Mouse (Mus musculus) neural tube, embryonic 14.5 days (tissue): Measurements from ENCODE around the gene Ubl4b. TPM values are rescaled to one million over a fixed set of nuclear protein-coding genes. Genes with fewer than 3 reads are reported as not detected.

ENCODE experiments used
- ATAC-seq: fragments of 200-750 bp; cut with Nextera tagmentation; 2 replicates; pipeline ENCODE4 v1.8.0; 2017; ENCODE audit warnings: low read depth, mild to moderate bottlenecking, moderate TSS enrichment, moderate library complexity
- H3K27ac ChIP-seq: fragments of 300-500 bp; sonication (generic); 2 replicates; pipeline ENCODE4 v1.5.1; 2014; ENCODE audit warnings: low read depth, mild to moderate bottlenecking, control low read depth, low read length, moderate library complexity, mixed read lengths
- H3K27me3 ChIP-seq: fragments of 300-500 bp; sonication (generic); 2 replicates; pipeline ENCODE4 v1.6.1; 2014; ENCODE audit warnings: low read length; ENCODE audit not compliant: control insufficient read depth, insufficient read depth
- H3K36me3 ChIP-seq: fragments of 300-500 bp; sonication (generic); 2 replicates; pipeline ENCODE4 v1.6.1; 2014; ENCODE audit warnings: low read length, mixed read lengths; ENCODE audit not compliant: control insufficient read depth, insufficient read depth
- H3K4me1 ChIP-seq: fragments of 300-500 bp; sonication (generic); 2 replicates; pipeline ENCODE4 v1.6.1; 2014; ENCODE audit warnings: low read length; ENCODE audit not compliant: control insufficient read depth, insufficient read depth
- H3K4me2 ChIP-seq: fragments of 300-500 bp; sonication (generic); 2 replicates; pipeline ENCODE4 v1.6.1; 2014; ENCODE audit warnings: mild to moderate bottlenecking, low read depth, low read length, control low read depth
- H3K4me3 ChIP-seq: fragments of 300-500 bp; sonication (generic); 2 replicates; pipeline ENCODE4 v1.5.1; 2014; ENCODE audit warnings: low read depth, low read length, control low read depth, mixed read lengths
- H3K9ac ChIP-seq: fragments of 300-500 bp; sonication (generic); replicated peaks from 2 replicates; pipeline ENCODE4 v1.6.1; 2014; ENCODE audit warnings: low read depth, mild to moderate bottlenecking, control low read depth, low read length, mixed read lengths
- H3K9me3 ChIP-seq: fragments of 300-500 bp; sonication (generic); 2 replicates; pipeline ENCODE4 v1.6.1; 2016; ENCODE audit warnings: low read length; ENCODE audit not compliant: control insufficient read depth
- WGBS: fragments of 180-500 bp; shearing (Covaris S2); extraction: QIAGEN DNeasy Blood & Tissue Kit; methylation state at CpG from one replicate; pipeline ENCODE4 v1.1.7; 2014; 5-methylcytosine and 5-hydroxymethylcytosine counted together
- polyA plus RNA-seq: library from polyadenylated mRNA; unstranded; fragments of >200 nt; fragmentation: Nextera tagmentation; extraction: Ambion mirVana; gene quantifications from 2 replicates; pipeline ENCODE4 v1.2.1, GENCODE M21; 2014

The Ubl4b gene
- polyA plus RNA-seq, 1 experiment from 2014 or later: not detected

DNA sequence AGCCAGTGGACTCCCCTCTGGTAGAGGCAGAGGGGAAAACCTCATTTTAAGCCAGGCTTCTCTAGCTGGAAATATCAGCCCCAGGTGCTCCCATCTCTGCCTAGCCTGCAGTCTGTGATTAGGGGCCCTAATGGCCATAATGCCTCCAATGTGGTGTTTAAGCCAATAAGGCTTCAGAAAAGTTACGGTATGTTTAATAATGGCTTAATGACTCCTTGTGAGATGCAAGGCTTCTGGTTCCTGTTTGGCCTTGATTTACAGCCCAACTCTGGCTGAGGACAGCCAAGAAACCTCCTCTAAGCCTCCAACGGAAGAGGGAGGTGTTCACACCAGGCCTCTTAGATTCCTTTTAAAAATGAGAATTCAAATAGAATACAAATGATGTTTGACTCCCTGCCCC is 38.8 kb upstream of the Ubl4b start:
- Histone ChIP-seq H3K9me3 (no peaks in the 10 kb centered on the region), H3K4me3 (no peak overlapping the region), H3K27ac (no peak overlapping the region), H3K4me2 (no peak overlapping the region), H3K36me3 (no peaks in the 10 kb centered on the region), H3K27me3 (peaks cover 26% of the 10 kb centered on the region), H3K4me1 (peaks cover 7% of the 10 kb centered on the region), H3K9ac (no peak overlapping the region)
- ATAC-seq: no peak
- WGBS: 25% methylated on average over 2 of the region's 2 CpGs

DNA sequence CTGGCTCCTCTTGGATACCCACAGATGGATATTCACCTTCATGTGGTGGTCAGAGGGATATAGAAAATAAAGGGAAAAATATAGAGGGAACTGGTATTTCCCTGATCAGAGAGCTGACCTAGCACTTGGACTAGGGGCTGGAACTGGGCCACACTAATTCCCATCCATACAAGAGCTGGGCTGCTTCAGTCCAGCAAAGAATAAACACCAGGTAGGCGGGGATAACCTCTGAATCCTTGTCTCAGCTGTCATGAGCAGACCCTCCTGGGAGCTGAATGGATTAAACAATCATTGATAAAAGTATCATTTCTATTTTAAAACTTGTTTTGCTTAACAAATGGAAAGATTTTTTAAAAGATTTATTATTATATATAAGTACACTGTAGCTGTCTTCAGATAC is 36.7 kb upstream of the Ubl4b start:
- H3K4me2 ChIP-seq: no peak overlapping the region
- H3K4me3 ChIP-seq: no peak overlapping the region
- ATAC-seq: no peak
- peaks cover 15% of the 10 kb centered on the region for H3K27me3 ChIP-seq
- H3K4me1 ChIP-seq: peaks cover 7% of the 10 kb centered on the region
- no peak overlapping the region for H3K27ac ChIP-seq
- H3K9me3 ChIP-seq: no peaks in the 10 kb centered on the region
- H3K9ac ChIP-seq: no peak overlapping the region
- H3K36me3 ChIP-seq: no peaks in the 10 kb centered on the region
- WGBS: 75% methylated on average over 1 of the region's 1 CpGs

DNA sequence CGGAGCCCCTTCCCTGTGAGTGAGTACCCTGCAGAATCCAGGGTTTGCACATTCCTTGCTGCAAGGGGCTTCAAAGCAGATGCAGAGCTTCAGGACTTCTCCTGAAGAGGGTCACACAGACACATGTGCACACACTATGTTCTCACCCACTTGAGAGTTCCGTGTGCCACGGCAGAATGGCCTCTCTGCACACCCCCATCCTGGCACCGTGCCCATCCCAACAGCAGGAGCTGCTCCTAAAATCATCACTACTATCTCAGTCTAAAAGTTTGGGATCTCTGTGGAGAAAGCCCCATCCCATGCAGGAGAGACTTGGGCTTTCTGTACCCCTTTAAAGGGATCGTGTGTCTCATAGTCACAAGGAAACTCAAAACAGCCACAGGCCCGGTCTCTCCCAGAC is 31.6 kb upstream of the Ubl4b start:
- no peak overlapping the region for H3K4me2 ChIP-seq
- H3K36me3 ChIP-seq: no peaks in the 10 kb centered on the region
- no peak overlapping the region for H3K9ac ChIP-seq
- no peak overlapping the region for H3K27ac ChIP-seq
- H3K9me3 ChIP-seq: no peaks in the 10 kb centered on the region
- H3K27me3 ChIP-seq: peaks cover 35% of the 10 kb centered on the region
- 71% methylated on average over 6 of the region's 6 CpGs for WGBS
- ATAC-seq: no peak
- no peak overlapping the region for H3K4me3 ChIP-seq
- 0 out of 2 replicates have a peak, but pooled peaks cover 4% of the 10 kb centered on the region for H3K4me1 ChIP-seq

DNA sequence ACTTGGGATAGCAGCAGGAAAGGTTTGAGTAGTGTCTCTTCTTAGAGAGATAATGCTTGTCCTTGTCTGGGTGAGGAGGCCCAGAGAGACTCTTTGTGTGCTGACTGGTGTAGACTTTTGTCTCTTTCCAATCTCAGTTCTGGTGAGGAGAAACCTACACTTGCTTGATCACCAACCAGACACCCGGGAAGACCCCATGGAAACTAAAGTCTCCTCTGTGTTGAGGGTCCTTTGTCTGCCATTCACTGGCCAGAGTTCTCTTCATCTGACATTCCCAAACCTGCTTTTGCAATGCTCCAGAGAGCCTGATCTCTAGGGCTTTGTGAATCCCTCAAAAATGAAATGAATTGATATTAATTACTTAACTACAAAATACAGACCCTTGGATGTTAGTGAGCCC is 29.0 kb upstream of the Ubl4b start:
- Histone ChIP-seq H3K27me3 (peaks cover 44% of the 10 kb centered on the region), H3K36me3 (no peaks in the 10 kb centered on the region), H3K9me3 (no peaks in the 10 kb centered on the region), H3K4me3 (no peak overlapping the region), H3K4me2 (no peak overlapping the region), H3K27ac (no peak overlapping the region), H3K9ac (no peak overlapping the region), H3K4me1 (0 out of 2 replicates have a peak, but pooled peaks cover 4% of the 10 kb centered on the region)
- ATAC-seq: no peak
- WGBS: 13% methylated on average over 1 of the region's 1 CpGs

DNA sequence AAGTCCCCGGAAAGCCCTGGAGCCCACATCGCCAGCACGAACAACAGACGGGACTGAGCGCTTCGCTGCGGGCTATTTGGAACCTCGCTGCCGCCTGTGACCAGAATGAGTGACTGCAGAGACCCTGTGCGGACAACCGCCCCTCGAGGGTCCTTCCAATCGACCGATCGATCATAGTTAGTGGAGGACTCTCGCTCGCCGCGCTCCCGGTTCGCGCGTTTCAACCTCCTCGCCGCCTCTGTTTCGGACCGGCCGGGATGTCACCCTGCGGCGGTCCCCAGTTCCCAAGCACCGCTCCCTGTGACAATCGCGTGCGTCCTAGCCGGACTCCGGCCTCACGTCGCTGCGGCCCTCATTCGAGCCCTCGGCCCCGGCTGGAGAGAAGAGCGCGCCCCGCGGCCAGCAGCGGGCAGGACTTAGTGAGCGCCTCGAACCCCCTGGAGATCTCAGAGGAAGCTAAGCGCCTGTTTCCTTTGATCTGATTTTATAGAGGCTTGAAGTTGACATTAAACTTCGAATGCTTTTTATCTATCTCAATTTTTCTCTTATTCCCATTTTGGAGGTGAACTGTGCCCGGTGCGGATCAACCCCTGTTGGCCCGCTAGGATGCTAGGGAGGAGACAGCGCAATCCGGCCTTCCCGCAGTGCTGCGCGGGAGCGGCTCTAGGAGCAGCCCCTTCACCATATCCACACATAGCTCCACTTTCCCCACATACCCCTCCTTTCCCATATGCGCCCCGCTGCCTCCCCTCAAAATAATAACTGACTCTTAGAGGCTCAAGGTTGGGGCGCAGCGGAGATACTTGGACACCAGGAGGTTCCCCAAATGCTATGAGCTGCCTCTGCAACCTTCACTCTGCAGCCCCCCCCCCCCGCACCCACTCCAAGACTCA is 28.2 kb upstream of the Ubl4b start:
- H3K9ac ChIP-seq: no peak overlapping the region
- H3K4me3 ChIP-seq: no peak overlapping the region
- ATAC-seq: no peak; the same call in 1 of the 2 replicates
- H3K4me1 ChIP-seq: 0 out of 2 replicates have a peak, but pooled peaks cover 4% of the 10 kb centered on the region
- WGBS: under 1% methylated on average over 65 of the region's 65 CpGs
- H3K27me3 ChIP-seq: peaks cover 44% of the 10 kb centered on the region
- H3K4me2 ChIP-seq: peak overlapping the region; percentile 35; the same call in 1 of the 2 replicates
- H3K36me3 ChIP-seq: no peaks in the 10 kb centered on the region
- no peak overlapping the region for H3K27ac ChIP-seq
- H3K9me3 ChIP-seq: no peaks in the 10 kb centered on the region

DNA sequence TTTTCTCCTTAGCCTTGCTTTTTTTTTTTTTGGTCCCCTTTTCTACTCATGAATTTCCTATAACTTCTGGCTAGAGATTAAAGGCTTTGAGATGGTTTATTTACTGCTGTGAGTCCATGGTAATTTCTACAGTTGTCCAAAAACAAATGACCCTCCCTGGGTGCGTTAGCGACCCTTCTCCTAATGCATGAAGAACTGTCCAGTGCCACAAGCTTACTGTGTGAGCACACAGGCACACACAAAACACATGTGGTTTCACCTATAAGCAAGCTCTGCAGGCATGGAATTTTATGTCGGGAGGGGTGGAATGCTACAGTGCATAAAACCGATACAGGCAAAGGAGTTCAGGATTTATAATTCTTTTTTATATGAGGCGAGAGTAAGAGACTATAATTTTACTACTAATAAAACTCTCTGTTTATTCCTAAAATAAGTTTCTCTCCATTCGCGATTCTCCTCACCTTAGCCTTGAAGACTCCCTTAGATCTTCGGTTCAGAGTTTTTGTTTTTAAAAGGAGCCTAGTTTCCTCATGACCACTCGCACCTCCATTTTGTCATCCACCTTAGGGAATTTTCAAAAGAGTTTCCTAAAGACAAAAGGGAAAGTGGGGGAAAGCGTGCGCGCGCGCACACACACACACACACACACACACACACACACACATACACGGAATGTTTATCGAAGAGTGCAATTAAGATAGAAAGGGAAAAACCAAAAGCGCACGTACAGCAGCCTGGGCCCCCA is 27.4 kb upstream of the Ubl4b start:
- Histone ChIP-seq H3K9ac (no peak overlapping the region), H3K9me3 (no peaks in the 10 kb centered on the region), H3K36me3 (no peaks in the 10 kb centered on the region), H3K4me2 (peak overlapping the region; percentile 35; the same call in 1 of the 2 replicates), H3K4me1 (0 out of 2 replicates have a peak, but pooled peaks cover 4% of the 10 kb centered on the region), H3K27ac (no peak overlapping the region), H3K4me3 (no peak overlapping the region), H3K27me3 (peaks cover 44% of the 10 kb centered on the region)
- 2% methylated on average over 18 of the region's 18 CpGs for WGBS
- ATAC-seq: no peak

DNA sequence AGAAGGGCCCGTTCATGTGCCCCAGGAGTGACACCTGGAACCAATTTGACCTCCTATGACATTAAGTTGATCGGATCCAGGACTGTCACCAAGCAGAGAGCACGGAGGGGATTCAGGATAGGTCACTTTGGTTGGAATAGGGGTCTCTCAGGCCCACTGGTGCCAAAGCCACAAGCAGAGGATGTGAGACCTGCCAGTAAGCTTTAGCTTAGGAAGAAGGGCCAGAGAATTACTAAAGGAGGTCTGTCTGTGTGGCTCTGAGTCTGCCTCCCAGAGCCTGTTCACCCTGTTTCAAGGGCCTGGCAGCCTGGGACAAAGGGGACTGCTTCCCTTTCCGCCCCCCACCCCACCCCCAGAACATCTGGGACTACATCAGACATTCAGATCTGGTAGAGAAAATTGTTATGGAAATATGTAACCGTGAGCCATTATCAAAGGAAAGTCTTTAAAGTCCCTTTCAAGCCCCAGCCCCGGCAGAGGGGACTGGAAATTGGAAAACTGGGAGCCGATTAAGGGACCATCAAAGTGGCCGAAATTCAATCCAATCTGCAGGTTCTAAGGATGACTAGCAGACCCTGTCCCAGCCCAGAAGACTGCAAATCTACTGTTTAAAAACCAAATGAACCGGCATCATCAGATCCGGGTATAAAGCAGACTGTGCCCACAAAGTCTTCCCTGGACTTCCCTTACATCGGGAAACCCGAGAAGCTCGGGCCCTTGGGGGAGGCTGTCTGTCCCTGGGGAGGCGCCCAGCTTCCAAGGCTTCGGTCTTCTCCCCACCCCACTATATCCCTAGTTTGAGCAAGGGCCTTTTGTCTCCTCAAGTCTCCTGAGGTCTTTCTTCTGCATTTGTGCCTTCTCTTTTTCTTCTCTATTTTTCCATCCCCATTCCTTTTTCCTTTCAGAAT is 26.5 kb upstream of the Ubl4b start:
- H3K27me3 ChIP-seq: peaks cover 43% of the 10 kb centered on the region
- 0 out of 2 replicates have a peak, but pooled peaks cover 4% of the 10 kb centered on the region for H3K4me1 ChIP-seq
- ATAC-seq: no peak
- no peak overlapping the region for H3K27ac ChIP-seq
- no peaks in the 10 kb centered on the region for H3K36me3 ChIP-seq
- H3K9me3 ChIP-seq: no peaks in the 10 kb centered on the region
- no peak overlapping the region for H3K4me2 ChIP-seq
- WGBS: 4% methylated on average over 15 of the region's 15 CpGs
- H3K4me3 ChIP-seq: no peak overlapping the region
- no peak overlapping the region for H3K9ac ChIP-seq

DNA sequence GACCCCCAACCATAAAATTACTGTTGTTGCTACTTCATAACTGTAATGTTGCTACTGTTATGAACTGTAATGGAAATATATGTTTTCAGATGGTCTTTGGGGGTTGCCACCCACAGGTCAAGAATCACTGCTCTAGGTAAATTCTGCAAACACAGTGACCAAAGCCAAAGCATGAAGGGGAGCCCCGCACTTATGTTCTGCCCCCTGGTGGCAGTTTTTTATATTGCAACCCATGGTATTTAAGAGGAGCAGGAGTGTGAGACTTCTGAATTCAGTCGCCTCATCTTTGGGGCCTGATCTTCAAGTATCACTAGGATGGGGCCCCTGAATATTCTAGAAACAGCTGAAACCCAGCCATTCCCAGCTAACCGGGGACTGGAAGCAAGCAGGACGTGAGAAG is 24.6 kb upstream of the Ubl4b start:
- Histone ChIP-seq H3K4me2 (no peak overlapping the region), H3K36me3 (no peaks in the 10 kb centered on the region), H3K27me3 (peaks cover 25% of the 10 kb centered on the region), H3K27ac (no peak overlapping the region), H3K4me1 (0 out of 2 replicates have a peak, but pooled peaks cover 4% of the 10 kb centered on the region), H3K9me3 (no peaks in the 10 kb centered on the region), H3K4me3 (no peak overlapping the region), H3K9ac (no peak overlapping the region)
- WGBS: 6% methylated on average over 4 of the region's 4 CpGs
- ATAC-seq: no peak
